Mouse (Mus musculus) liver, postnatal 0 days (tissue): ENCODE results near the gene Epor.

ENCODE experiments used
- CTCF ChIP-seq: sonication (generic); IDR thresholded peaks from 2 replicates; pipeline ENCODE4 v1.5.1; 2016; ENCODE audit warnings: antibody characterized with exemption, low read depth
- EP300 ChIP-seq: IDR thresholded peaks from 2 replicates; pipeline ENCODE4 v1.6.1; 2016; ENCODE audit warnings: antibody characterized with exemption, low read depth, mild to moderate bottlenecking

- TF ChIP-seq CTCF (no peak), EP300 (no peak)
Observed at GRCm38 (mm10) chr9:21944267-21944666, 19.0 kb downstream of the Epor start.
